Mouse (Mus musculus) CH12.LX (cell line): ENCODE data around the gene Pdcd1lg2.

Experiments
- CTCF ChIP-seq, 2 experiments: IDR thresholded peaks in 1 of 2; conservative IDR thresholded peaks in 1 of 2; 2 replicates each; pipeline ENCODE4 v1.5.1; 2011 to 2012; ENCODE audit warnings: low read depth in 2 of 2, low read length in 2 of 2, improper control_type of control experiment in 1 of 2, inconsistent platforms in 1 of 2, mild to moderate bottlenecking in 1 of 2, moderate library complexity in 1 of 2
- HCFC1 ChIP-seq: IDR thresholded peaks from 2 replicates; pipeline ENCODE4 v1.6.1; 2012; ENCODE audit warnings: low read depth, mild to moderate bottlenecking, inconsistent platforms, low read length, improper control_type of control experiment
- KAT2A ChIP-seq: IDR thresholded peaks from 2 replicates; pipeline ENCODE4 v1.6.1; 2012; ENCODE audit warnings: low read length, improper control_type of control experiment, inconsistent platforms; ENCODE audit not compliant: insufficient replicate concordance
- MAZ ChIP-seq: IDR thresholded peaks from 2 replicates; pipeline ENCODE4 v1.6.1; 2012; ENCODE audit warnings: low read depth, mild to moderate bottlenecking, inconsistent platforms, low read length, improper control_type of control experiment, moderate library complexity
- MXI1 ChIP-seq: IDR thresholded peaks from 2 replicates; pipeline ENCODE4 v1.6.1; 2011; ENCODE audit warnings: mild to moderate bottlenecking, low read depth, low read length, improper control_type of control experiment
- NRF1 ChIP-seq: IDR thresholded peaks from 2 replicates; pipeline ENCODE4 v1.6.1; 2014; ENCODE audit warnings: low read depth, mild to moderate bottlenecking, inconsistent platforms, low read length, improper control_type of control experiment, moderate library complexity
- TCF12 ChIP-seq: IDR thresholded peaks from 2 replicates; pipeline ENCODE4 v1.6.1; 2014; ENCODE audit warnings: low read depth, mild to moderate bottlenecking, inconsistent platforms, low read length, improper control_type of control experiment
- UBTF ChIP-seq: IDR thresholded peaks from 2 replicates; pipeline ENCODE4 v1.6.1; 2012; ENCODE audit warnings: low read depth, mild to moderate bottlenecking, inconsistent platforms, low read length, improper control_type of control experiment, moderate library complexity
- USF1 ChIP-seq: IDR thresholded peaks from 2 replicates; pipeline ENCODE4 v1.6.1; 2014; ENCODE audit warnings: low read depth, mild to moderate bottlenecking, inconsistent platforms, low read length, improper control_type of control experiment
- ZKSCAN1 ChIP-seq: IDR thresholded peaks from 2 replicates; pipeline ENCODE4 v1.6.1; 2012; ENCODE audit warnings: low read depth, inconsistent platforms, low read length, improper control_type of control experiment, borderline replicate concordance

- TF ChIP-seq CTCF (conservative IDR thresholded peaks at IDR 0.05 in 1 of 2, IDR thresholded peaks at IDR 0.05 in 1 of 2; ENCODE audit: low read depth in 2 of 2, low read length in 2 of 2) (no peak), HCFC1 (no peak), NRF1 (no peak), KAT2A (no peak), ZKSCAN1 (no peak), USF1 (no peak), MXI1 (no peak), MAZ (no peak), TCF12 (no peak), UBTF (no peak)
Observed at GRCm38 (mm10) chr19:29406042-29407017, 4.4 kb upstream of the Pdcd1lg2 start.
